Mouse (Mus musculus) gastrocnemius, postnatal 4 days (tissue): ENCODE measurements around the gene 0610040J01Rik. TPM values are rescaled to one million over a fixed set of nuclear protein-coding genes. Genes with fewer than 3 reads are reported as not detected.

Source experiments
- DNase-seq, 2 experiments: peaks; one replicate each; pipeline ENCODE4 v3.0.0; 2021 to 2022; ENCODE audit warnings: low spot score in 2 of 2, mixed read lengths in 2 of 2
- total RNA-seq, 2 experiments: library from RNA; stranded (reverse); gene quantifications; 2 replicates each; pipeline ENCODE4 v1.2.3; 2021

Gene 0610040J01Rik
- total RNA-seq, 2 experiments from 2014 or later: 1.0 to 1.1 TPM

GRCm38 (mm10) chr5:63949195-63949594, 137.0 kb downstream of the 0610040J01Rik start:
- DNase-seq: no peak

Other genes starting within 250 kb of the 0610040J01Rik start
- not detected for gene Nwd2, start 163.3 kb upstream of the 0610040J01Rik start, total RNA-seq
- 10 to 100 TPM; 20.2 to 20.8 TPM for gene Rell1, start 156.5 kb downstream of the 0610040J01Rik start, total RNA-seq